Mouse (Mus musculus) cerebellum, adult 2 months (tissue): ENCODE data around the gene Parp14. TPM values are rescaled to one million over a fixed set of nuclear protein-coding genes. Genes with fewer than 3 reads are reported as not detected.
A peak's percentile ranks its signal among the peaks of the same experiment; 100 is the strongest.

Experiments
- DNase-seq, 2 experiments: peaks; one replicate each; pipeline ENCODE4 v3.0.0; 2021
- H3K27ac ChIP-seq: fragments of 200-500 bp; 2 replicates; pipeline ENCODE4 v1.5.1; 2012; ENCODE audit warnings: low read length, control low read depth, inconsistent platforms; ENCODE audit not compliant: insufficient read depth
- H3K27me3 ChIP-seq: fragments of 200-500 bp; 2 replicates; pipeline ENCODE4 v1.6.1; 2012; ENCODE audit warnings: inconsistent platforms, mild to moderate bottlenecking, low read length, moderate library complexity; ENCODE audit not compliant: control insufficient read depth, insufficient read depth
- H3K4me1 ChIP-seq: fragments of 200-500 bp; 2 replicates; pipeline ENCODE4 v1.6.1; 2011; ENCODE audit warnings: low read length; ENCODE audit not compliant: control insufficient read depth, insufficient read depth
- H3K4me3 ChIP-seq: fragments of 200-500 bp; replicated peaks from 2 replicates; pipeline ENCODE3; 2011; ENCODE audit warnings: mild to moderate bottlenecking, low read depth, low read length, control low read depth; ENCODE audit not compliant: insufficient read depth
- CTCF ChIP-seq: fragments of 200-500 bp; IDR thresholded peaks from 2 replicates; pipeline ENCODE4 v1.5.1; 2011; ENCODE audit warnings: low read depth, mild to moderate bottlenecking, control low read depth, low read length, moderate library complexity, borderline replicate concordance; ENCODE audit not compliant: insufficient read depth
- POLR2A ChIP-seq: fragments of 200-500 bp; IDR thresholded peaks from 2 replicates; pipeline ENCODE4 v1.6.1; 2011; ENCODE audit warnings: low read length, control low read depth, borderline replicate concordance; ENCODE audit not compliant: insufficient read depth
- WGBS: fragments of 180-500 bp; shearing (Covaris S2); methylation state at CpG from one replicate; pipeline ENCODE4 v1.1.7; 2018; 5-methylcytosine and 5-hydroxymethylcytosine counted together
- polyA plus RNA-seq: library from polyadenylated mRNA; depleted of rRNA; stranded (reverse); fragments of >200 nt; gene quantifications from 2 replicates; pipeline ENCODE4 v1.2.3, GENCODE M21; 2012; rRNA removed

The Parp14 gene
- polyA plus RNA-seq, result 1.2 TPM in 2 replicates

- Histone ChIP-seq H3K27ac (no peak within 1 kb of the TSS), H3K4me3 (peak within 1 kb of the TSS; percentile 42), H3K4me1 (no peaks in the 10 kb centered on the region), H3K27me3 (no peaks in the 10 kb centered on the region; the same call in 1 of the 2 replicates)
- no peak for DNase-seq
- WGBS, result 2% methylated on average over 38 of the region's 38 CpGs
- no peak for TF ChIP-seq POLR2A
- no peak for TF ChIP-seq CTCF
These were observed at the start of gene Parp14 for GRCm38 (mm10) chr16:35871048-35871851. Gene Parp14, minus strand, starts transcription at chr16:35871544.

- DNase-seq, result no peak
- Histone ChIP-seq H3K4me3 (no peak overlapping the region), H3K27me3 (no peaks in the 10 kb centered on the region), H3K27ac (no peak overlapping the region), H3K4me1 (no peaks in the 10 kb centered on the region)
- 88% methylated on average over 6 of the region's 6 CpGs for WGBS
- no peak for TF ChIP-seq CTCF
- no peak for TF ChIP-seq POLR2A
These were observed 47.6 kb upstream of the Parp14 start for GRCm38 (mm10) chr16:35918721-35919543.

- no peaks in the 10 kb centered on the region for H3K27me3 ChIP-seq
- no peak overlapping the region for H3K27ac ChIP-seq
- no peak overlapping the region for H3K4me3 ChIP-seq
- no peak for TF ChIP-seq CTCF
- TF ChIP-seq POLR2A, result no peak
- no peak for DNase-seq
- no peaks in the 10 kb centered on the region for H3K4me1 ChIP-seq
- 72% methylated on average over 5 of the region's 5 CpGs for WGBS
These were observed 43.0 kb upstream of the Parp14 start for GRCm38 (mm10) chr16:35914301-35914700.

DNA sequence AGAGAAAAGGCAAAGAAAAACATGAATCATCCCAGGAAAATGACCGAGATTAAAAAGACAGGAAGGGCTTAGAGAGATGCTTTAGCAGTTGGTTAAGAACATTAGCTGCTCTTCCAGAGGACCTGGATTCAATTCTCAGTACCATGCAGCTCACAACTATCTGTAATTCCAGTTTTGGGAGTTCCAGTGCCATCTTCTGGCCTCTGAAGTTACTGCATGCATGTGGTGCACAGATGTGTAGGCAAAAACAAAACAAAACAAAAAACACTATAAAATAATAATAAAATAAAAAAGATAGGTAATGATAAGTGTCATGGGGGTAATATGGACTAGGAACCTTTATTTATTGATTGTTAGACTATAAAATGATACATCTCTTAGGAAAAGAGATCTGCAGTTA, 42.2 kb upstream of the Parp14 start:
- no peaks in the 10 kb centered on the region for H3K27me3 ChIP-seq
- TF ChIP-seq POLR2A (no peak), CTCF (no peak)
- H3K4me3 ChIP-seq, result no peak overlapping the region
- no peak for DNase-seq
- 71% methylated on average over 1 of the region's 1 CpGs for WGBS
- H3K27ac ChIP-seq, result no peak overlapping the region
- H3K4me1 ChIP-seq, result no peaks in the 10 kb centered on the region

- WGBS, result 75% methylated on average over 3 of the region's 3 CpGs
- no peak for TF ChIP-seq CTCF
- no peak for TF ChIP-seq POLR2A
- Histone ChIP-seq H3K27me3 (no peaks in the 10 kb centered on the region), H3K4me3 (no peak overlapping the region), H3K4me1 (no peaks in the 10 kb centered on the region), H3K27ac (no peak overlapping the region)
- no peak for DNase-seq
These were observed 40.1 kb upstream of the Parp14 start for GRCm38 (mm10) chr16:35911449-35911848.

DNA sequence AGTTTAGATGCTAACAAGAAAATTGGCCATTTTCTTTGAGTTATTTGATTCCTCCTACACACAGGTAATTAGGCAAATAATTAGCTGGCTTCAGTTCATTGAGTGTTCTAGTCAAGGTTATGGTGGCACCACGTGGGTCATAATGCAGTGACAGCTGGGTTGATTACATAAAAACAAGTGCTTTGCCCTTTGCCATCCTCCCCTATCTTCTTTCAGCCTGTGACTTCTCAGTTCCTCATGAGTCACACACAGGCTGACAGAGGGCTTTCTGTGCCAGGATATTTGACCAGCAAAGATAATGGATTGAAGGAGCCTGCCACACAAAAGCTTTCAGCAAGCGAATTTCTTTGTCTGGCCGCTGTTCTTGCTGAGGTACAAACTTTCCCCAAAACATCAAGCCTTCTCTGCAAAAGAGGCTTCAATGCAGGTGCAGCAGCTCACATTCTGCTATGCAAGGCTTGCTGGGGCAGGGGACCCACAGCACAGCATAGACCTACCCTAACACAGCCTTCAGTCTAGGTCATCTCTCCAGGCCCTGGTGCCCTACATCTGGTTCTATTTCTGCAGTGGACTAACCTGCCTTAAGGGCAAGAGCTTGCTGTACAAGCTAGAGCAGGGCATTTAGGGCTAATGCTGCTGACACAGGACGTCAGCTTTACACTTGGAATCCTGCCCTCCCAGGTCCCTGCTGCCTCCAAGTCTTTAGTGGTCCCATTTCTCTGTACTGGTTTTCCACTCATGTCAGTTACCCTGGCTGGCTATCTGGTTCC, 36.3 kb upstream of the Parp14 start:
- no peak overlapping the region for H3K4me3 ChIP-seq
- TF ChIP-seq POLR2A (no peak), CTCF (no peak)
- peak in 1 of 2 experiments; percentile 42 for DNase-seq
- no peak overlapping the region for H3K27ac ChIP-seq
- whole genome bisulfite sequencing, result 46% methylated on average over 4 of the region's 4 CpGs
- no peaks in the 10 kb centered on the region for H3K4me1 ChIP-seq
- no peaks in the 10 kb centered on the region for H3K27me3 ChIP-seq

DNA sequence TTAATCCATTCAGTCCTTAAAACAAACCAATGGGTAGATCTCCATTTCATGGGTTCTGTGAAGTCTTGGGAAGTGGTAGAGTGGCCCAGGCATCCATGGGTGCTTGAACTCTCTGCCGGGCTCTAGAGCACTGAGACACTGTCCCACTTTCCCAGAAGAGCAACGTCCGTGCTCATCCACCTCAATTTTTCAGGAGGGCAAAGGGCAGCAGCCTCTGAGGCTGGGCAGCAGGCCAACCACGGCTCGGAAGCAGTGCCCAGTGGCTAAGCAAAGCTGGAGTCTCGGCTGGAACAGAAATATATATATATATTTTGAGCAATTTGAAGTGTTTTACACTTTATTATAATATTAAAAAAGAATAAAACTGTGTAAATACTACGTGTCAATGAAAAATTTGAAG, 35.5 kb upstream of the Parp14 start:
- Histone ChIP-seq H3K27me3 (no peaks in the 10 kb centered on the region), H3K4me3 (no peak overlapping the region), H3K4me1 (no peaks in the 10 kb centered on the region), H3K27ac (no peak overlapping the region)
- DNase-seq, result no peak
- WGBS, result 46% methylated on average over 7 of the region's 7 CpGs
- TF ChIP-seq POLR2A, result no peak
- no peak for TF ChIP-seq CTCF
